Mouse (Mus musculus) kidney, embryonic 15.5 days (tissue): ENCODE measurements around the gene Ncf4. TPM values are rescaled to one million over a fixed set of nuclear protein-coding genes. Genes with fewer than 3 reads are reported as not detected.

ENCODE experiments used
- ATAC-seq: fragments of 200-750 bp; cut with Nextera tagmentation; replicated peaks from 2 replicates; pipeline ENCODE4 v1.8.0; 2017; ENCODE audit warnings: moderate TSS enrichment; ENCODE audit not compliant: low FRiP score
- H3K27ac ChIP-seq: fragments of 300-500 bp; sonication (generic); 2 replicates; pipeline ENCODE4 v1.5.1; 2015; ENCODE audit warnings: mild to moderate bottlenecking, inconsistent platforms
- H3K27me3 ChIP-seq: fragments of 300-500 bp; sonication (generic); 2 replicates; pipeline ENCODE4 v1.6.1; 2015; ENCODE audit warnings: inconsistent platforms
- H3K36me3 ChIP-seq: fragments of 300-500 bp; sonication (generic); 2 replicates; pipeline ENCODE4 v1.6.1; 2015; ENCODE audit warnings: inconsistent platforms
- H3K4me1 ChIP-seq: fragments of 300-500 bp; sonication (generic); 2 replicates; pipeline ENCODE4 v1.6.1; 2015; ENCODE audit warnings: inconsistent platforms
- H3K4me2 ChIP-seq: fragments of 300-500 bp; sonication (generic); 2 replicates; pipeline ENCODE4 v1.6.1; 2015; ENCODE audit warnings: moderate library complexity, mild to moderate bottlenecking, inconsistent platforms
- H3K4me3 ChIP-seq: fragments of 300-500 bp; sonication (generic); replicated peaks from 2 replicates; pipeline ENCODE4 v1.5.1; 2015; ENCODE audit warnings: mild to moderate bottlenecking, inconsistent platforms
- H3K9ac ChIP-seq: fragments of 300-500 bp; sonication (generic); 2 replicates; pipeline ENCODE4 v1.6.1; 2015; ENCODE audit warnings: mild to moderate bottlenecking, inconsistent platforms
- H3K9me3 ChIP-seq: fragments of 300-500 bp; sonication (generic); replicated peaks from 2 replicates; pipeline ENCODE4 v1.6.1; 2016; ENCODE audit warnings: inconsistent platforms
- WGBS: fragments of 180-500 bp; shearing (Covaris S2); methylation state at CpG from one replicate; pipeline ENCODE4 v1.1.7; 2015; ENCODE audit warnings: mixed read lengths; 5-methylcytosine and 5-hydroxymethylcytosine counted together
- polyA plus RNA-seq: library from polyadenylated mRNA; unstranded; fragments of >200 nt; fragmentation: Nextera tagmentation; extraction: Ambion mirVana; gene quantifications from 2 replicates; pipeline ENCODE4 v1.2.1, GENCODE M21; 2015

Ncf4 gene
- polyA plus RNA-seq, result 3.5 and 4.0 TPM in 2 replicates

DNA sequence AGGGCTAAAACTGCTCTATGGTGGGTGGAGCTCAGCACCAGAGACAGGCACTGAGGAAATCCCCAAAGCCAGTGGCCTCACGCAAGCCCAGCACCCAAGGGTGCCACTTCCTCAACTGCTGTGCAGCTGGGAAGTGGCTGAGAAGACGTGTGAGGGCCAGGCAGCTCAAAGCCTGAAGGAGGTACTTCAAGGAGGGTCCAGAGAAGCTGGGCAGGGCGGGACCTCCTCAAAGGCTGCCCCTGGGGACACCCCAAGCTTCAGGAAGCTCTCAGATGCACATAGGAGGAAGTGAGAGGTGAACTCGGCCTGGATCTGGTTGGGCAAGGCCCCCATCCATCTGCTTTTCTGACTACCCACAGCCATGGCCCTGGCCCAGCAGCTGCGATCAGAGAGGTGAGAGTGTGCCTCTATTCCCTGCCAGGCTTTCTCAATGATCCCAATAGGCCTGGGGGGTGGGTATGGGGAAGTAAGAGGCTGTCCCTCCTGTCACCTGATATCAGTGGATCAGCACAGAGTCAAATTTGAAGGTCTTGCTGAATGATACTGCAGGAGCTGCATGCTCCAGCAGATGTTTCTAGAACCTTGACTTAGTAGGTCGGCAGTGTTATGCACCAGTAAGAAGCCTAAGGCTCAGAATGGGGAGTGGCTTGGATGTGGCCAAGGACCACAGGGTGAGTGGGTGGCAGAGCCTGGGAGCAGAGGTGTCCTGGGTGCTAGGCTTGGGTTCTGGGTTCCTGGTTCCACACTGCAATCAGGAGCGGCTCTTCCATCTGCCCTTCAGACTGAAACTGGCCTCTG, at the start of gene Ncf4:
TSS of gene Ncf4 (plus strand) at position 107 of the 798 bp plus-strand sequence.
- Histone ChIP-seq H3K27me3 (peaks cover 3% of the 10 kb centered on the region; the same call in 1 of the 2 replicates), H3K27ac (no peak within 1 kb of the TSS)
- no peak for ATAC-seq

DNA sequence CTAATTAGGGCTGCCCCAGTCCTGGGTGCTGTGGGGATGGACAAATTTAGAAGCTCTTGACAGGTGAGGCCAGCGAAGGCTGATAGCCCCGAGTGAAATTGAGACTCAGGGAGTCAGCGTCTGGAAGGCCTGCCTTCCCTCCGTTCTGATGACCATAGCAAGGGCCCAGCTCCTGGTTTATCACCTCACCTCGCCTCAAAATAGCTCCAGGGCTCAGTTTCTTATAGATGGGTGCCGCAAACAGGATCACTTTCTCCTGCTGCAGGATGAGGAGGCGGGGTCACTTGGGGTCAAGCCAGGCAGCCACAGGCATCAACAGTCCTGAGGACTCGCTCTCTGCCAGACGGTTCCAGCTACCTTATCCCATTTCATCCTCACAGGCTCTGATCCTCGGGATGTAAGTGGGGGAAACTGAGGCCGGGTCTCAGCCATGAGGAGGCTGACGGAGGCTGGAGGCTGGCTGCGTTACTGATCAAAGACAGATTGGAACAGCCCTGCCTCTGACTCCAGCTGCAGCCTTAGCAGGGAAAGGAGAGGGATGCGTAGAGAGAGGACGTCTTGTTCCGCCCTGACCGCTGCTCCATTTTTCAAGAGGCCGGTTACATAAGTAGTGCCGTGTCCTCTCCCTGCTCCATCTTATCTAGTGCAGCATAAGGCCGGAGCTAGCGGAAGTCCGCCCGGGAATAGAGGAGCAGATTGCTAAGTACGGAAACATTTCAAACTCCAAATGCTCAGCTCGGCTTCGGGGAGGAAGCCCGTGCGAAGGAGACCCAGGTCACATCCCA, 49.3 kb upstream of the Ncf4 start:
- H3K27me3 ChIP-seq, result no peaks in the 10 kb centered on the region
- H3K9ac ChIP-seq, result no peak overlapping the region
- H3K36me3 ChIP-seq, result no peaks in the 10 kb centered on the region
- ATAC-seq, result no peak
- WGBS, result 67% methylated on average over 28 of the region's 28 CpGs
- no peak overlapping the region for H3K27ac ChIP-seq
- no peak overlapping the region for H3K4me2 ChIP-seq
- no peak overlapping the region for H3K4me3 ChIP-seq
- H3K4me1 ChIP-seq, result no peaks in the 10 kb centered on the region
- no peaks in the 10 kb centered on the region for H3K9me3 ChIP-seq

More for the DNA sequence above, at the start of gene Ncf4:
- Histone ChIP-seq H3K4me1 (peaks cover 6% of the 10 kb centered on the region; the same call in 1 of the 2 replicates), H3K9ac (no peak within 1 kb of the TSS), H3K4me3 (no peak within 1 kb of the TSS), H3K9me3 (no peaks in the 10 kb centered on the region), H3K36me3 (no peaks in the 10 kb centered on the region), H3K4me2 (no peak within 1 kb of the TSS)
- WGBS, result 66% methylated on average over 7 of the region's 7 CpGs

DNA sequence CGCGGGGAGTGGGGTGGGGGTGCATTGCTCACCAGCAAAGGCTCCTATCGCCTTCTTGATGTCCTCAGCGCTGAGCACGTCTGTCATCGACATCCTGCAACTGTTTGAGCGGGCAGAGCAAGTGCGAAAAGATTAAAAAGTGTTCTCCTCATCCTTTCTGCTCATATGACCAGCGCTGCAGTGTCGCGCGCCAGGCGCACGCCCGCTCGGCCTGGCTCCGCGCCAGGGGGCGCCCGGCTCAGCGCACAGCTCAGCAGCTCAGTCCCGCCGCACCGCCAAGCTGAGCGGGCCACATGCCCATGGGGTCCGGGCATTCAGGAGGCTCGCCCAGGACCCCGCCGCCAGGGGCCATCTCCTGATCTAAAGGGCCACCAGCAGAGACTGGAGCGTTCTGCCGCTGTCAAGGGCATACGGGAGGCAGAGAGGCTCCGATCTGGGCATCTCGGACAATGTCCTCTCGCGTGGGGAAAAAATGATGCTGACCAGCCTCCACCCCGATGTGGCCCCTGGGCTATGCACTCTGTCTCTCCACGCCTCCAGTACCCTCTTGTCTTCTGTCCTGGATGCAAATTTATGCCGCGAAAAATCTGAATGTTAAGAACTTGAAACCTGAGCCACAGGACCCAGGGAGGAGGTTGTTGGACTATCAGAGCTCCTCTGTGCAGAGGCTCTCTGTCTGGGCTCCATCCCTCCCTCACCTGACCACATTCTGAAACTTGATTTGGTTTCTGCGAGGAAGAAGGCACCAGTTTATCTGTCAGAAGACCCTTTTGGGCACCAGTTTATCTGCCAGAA, 40.4 kb upstream of the Ncf4 start:
- H3K27me3 ChIP-seq, result peaks cover 51% of the 10 kb centered on the region
- peaks cover 8% of the 10 kb centered on the region for H3K4me1 ChIP-seq
- no peak overlapping the region for H3K27ac ChIP-seq
- peak overlapping the region; percentile 62 for H3K4me2 ChIP-seq
- WGBS, result 1% methylated on average over 41 of the region's 41 CpGs
- H3K36me3 ChIP-seq, result no peaks in the 10 kb centered on the region
- no peaks in the 10 kb centered on the region for H3K9me3 ChIP-seq
- no peak for ATAC-seq
- peak overlapping the region; percentile 30 for H3K4me3 ChIP-seq
- H3K9ac ChIP-seq, result no peak overlapping the region

DNA sequence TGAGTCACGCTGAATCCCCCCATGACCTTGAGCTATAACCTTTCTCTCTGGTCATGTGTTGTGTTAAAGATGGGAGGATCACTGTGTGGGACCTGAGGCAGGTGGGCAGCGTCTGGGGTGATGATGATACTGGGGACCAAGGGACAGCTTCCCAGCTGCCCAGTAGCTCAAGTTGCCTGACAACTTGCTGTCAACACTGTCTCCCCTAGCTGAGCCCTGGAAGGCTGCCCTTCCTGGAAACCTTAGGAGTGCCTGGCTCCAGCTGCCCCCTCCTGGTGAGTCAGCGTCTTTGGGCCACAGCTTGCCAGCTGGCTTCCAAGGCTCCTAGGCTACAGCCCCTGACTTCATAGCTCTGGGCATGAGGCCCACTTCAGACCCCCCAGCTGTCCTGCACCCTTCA, 39.4 kb upstream of the Ncf4 start:
- no peak overlapping the region for H3K27ac ChIP-seq
- H3K27me3 ChIP-seq, result peaks cover 51% of the 10 kb centered on the region
- H3K4me1 ChIP-seq, result peaks cover 8% of the 10 kb centered on the region
- no peak overlapping the region for H3K4me3 ChIP-seq
- H3K4me2 ChIP-seq, result no peak overlapping the region
- 0 out of 2 replicates have a peak, but pooled peaks cover 3% of the 10 kb centered on the region for H3K9me3 ChIP-seq
- no peak overlapping the region for H3K9ac ChIP-seq
- 39% methylated on average over 3 of the region's 3 CpGs for WGBS
- H3K36me3 ChIP-seq, result no peaks in the 10 kb centered on the region
- ATAC-seq, result no peak

DNA sequence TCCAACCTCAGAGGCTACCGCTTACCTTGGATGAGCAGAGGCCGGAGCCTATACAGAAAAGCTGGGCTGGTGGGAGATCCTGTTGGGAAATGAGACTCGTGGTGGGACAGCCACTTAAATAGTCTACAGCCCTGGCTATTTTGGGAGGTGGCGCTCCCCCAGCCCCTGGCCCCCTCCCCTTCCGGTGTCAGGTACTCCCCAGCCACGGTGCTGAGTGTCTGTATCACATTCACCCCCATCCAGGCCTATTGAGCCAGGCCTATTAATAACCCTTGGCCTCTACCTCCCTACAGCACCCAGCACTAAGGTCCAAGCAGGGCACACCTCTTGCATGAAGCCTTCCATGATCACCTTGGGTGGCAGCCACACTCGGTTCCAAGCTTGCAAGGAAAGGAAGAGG, 38.3 kb upstream of the Ncf4 start, which contains the start of gene Pvalb:
TSS of gene Pvalb (minus strand) at position 89 of the 400 bp plus-strand sequence.
- no peak within 1 kb of the TSS for H3K9ac ChIP-seq
- no peak within 1 kb of the TSS for H3K4me2 ChIP-seq
- H3K4me1 ChIP-seq, result peaks cover 8% of the 10 kb centered on the region
- no peak within 1 kb of the TSS for H3K4me3 ChIP-seq
- peaks cover 49% of the 10 kb centered on the region for H3K27me3 ChIP-seq
- no peak for ATAC-seq
- 0 out of 2 replicates have a peak, but pooled peaks cover 3% of the 10 kb centered on the region for H3K9me3 ChIP-seq
- WGBS, result 90% methylated on average over 7 of the region's 7 CpGs
- no peak within 1 kb of the TSS for H3K27ac ChIP-seq
- no peaks in the 10 kb centered on the region for H3K36me3 ChIP-seq

DNA sequence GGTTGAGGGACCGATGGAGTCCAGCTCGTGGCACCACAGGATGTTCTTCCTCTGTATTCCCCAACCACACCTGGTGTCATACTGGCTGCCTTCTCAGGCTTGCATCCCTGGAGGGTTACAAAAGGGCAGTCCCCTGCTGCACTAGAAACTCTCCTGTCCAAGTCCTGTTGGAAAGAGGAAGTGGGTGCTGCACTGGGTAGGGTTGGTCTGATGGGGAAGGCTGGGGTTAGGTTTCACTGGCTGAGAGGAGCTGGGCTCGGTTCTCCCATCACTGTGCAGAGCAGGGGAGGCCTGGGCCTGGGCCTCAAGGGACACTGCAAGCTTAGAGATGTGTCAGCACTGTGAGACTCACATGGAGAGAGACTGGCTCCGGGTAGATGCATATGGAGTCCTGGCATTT, 34.4 kb upstream of the Ncf4 start:
- ATAC-seq, result no peak
- H3K4me2 ChIP-seq, result no peak overlapping the region
- peaks cover 10% of the 10 kb centered on the region for H3K27me3 ChIP-seq
- 79% methylated on average over 4 of the region's 4 CpGs for WGBS
- H3K9me3 ChIP-seq, result 0 out of 2 replicates have a peak, but pooled peaks cover 3% of the 10 kb centered on the region
- H3K9ac ChIP-seq, result no peak overlapping the region
- H3K36me3 ChIP-seq, result no peaks in the 10 kb centered on the region
- H3K27ac ChIP-seq, result no peak overlapping the region
- no peaks in the 10 kb centered on the region for H3K4me1 ChIP-seq
- H3K4me3 ChIP-seq, result no peak overlapping the region

DNA sequence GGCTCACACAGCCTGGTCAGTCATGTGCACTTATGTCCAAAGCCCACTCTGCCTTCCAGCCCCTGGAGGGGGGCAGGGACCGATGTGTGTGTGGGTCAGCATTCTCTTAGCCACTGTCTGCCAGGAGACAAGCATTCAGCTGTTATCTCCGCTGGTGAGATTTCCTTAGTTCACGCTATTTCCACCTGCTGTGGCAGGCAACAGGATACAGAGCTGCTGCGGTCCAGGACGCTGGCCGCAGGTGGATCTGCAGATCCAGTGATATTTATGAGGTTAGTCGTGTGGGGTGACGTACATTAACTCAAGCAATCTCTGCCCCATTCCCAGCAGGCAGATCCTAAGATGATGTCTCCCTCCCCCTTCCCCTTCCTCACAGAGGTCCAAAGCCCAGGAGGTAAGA, 33.2 kb upstream of the Ncf4 start:
- H3K4me1 ChIP-seq, result no peaks in the 10 kb centered on the region
- 0 out of 2 replicates have a peak, but pooled peaks cover under 1% of the 10 kb centered on the region for H3K27me3 ChIP-seq
- no peak overlapping the region for H3K27ac ChIP-seq
- H3K9me3 ChIP-seq, result 0 out of 2 replicates have a peak, but pooled peaks cover 3% of the 10 kb centered on the region
- WGBS, result 78% methylated on average over 8 of the region's 8 CpGs
- no peak for ATAC-seq
- no peak overlapping the region for H3K9ac ChIP-seq
- no peak overlapping the region for H3K4me3 ChIP-seq
- no peak overlapping the region for H3K4me2 ChIP-seq
- H3K36me3 ChIP-seq, result no peaks in the 10 kb centered on the region

DNA sequence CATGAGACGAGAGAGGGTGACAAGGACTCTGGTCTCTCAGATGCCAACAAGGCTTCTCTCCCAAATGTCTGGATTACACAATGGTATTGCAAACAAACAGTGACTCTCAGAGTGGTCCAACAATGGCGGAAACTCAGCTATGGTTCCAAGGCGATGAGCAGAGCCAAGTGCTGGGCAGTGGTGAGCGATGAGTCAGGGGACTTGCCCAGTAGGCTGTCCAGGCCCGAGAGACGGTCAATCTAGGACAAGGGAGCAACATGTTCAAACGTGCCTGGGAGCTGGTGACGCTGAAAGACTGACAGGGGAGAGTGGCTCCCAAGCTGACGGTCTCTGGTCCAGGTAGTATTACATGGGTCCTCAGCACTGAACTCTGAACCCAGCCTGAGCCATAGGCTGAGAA, 29.3 kb upstream of the Ncf4 start:
- Histone ChIP-seq H3K27ac (no peak overlapping the region), H3K36me3 (no peaks in the 10 kb centered on the region), H3K4me1 (no peaks in the 10 kb centered on the region), H3K27me3 (no peaks in the 10 kb centered on the region), H3K9me3 (no peaks in the 10 kb centered on the region), H3K4me2 (no peak overlapping the region), H3K4me3 (no peak overlapping the region), H3K9ac (no peak overlapping the region)
- 79% methylated on average over 9 of the region's 9 CpGs for WGBS
- no peak for ATAC-seq

DNA sequence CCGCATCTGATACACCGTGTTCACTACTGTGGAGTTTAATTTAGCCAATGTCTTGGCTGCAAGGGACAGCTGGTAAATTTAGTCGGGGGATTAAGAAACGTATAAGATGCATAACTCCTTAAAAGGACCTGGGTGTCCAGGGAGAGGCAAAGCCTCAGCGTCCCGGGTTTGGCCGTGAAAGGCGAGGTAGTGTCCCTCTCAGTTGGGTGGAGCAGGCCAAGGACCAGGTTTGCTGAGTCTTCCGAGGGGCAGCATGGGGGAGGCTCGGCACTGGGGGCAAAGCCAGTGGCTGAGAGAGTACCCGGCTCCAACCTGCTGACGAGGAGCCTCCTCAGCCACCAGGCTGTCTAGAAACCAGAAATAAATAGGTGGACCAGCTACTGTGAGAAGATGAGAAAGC, 16.8 kb upstream of the Ncf4 start:
- ATAC-seq, result no peak
- Histone ChIP-seq H3K27me3 (no peaks in the 10 kb centered on the region), H3K27ac (no peak overlapping the region), H3K36me3 (no peaks in the 10 kb centered on the region), H3K9me3 (no peaks in the 10 kb centered on the region), H3K4me3 (no peak overlapping the region), H3K4me2 (no peak overlapping the region), H3K4me1 (no peaks in the 10 kb centered on the region), H3K9ac (no peak overlapping the region)
- WGBS, result 79% methylated on average over 12 of the region's 12 CpGs

DNA sequence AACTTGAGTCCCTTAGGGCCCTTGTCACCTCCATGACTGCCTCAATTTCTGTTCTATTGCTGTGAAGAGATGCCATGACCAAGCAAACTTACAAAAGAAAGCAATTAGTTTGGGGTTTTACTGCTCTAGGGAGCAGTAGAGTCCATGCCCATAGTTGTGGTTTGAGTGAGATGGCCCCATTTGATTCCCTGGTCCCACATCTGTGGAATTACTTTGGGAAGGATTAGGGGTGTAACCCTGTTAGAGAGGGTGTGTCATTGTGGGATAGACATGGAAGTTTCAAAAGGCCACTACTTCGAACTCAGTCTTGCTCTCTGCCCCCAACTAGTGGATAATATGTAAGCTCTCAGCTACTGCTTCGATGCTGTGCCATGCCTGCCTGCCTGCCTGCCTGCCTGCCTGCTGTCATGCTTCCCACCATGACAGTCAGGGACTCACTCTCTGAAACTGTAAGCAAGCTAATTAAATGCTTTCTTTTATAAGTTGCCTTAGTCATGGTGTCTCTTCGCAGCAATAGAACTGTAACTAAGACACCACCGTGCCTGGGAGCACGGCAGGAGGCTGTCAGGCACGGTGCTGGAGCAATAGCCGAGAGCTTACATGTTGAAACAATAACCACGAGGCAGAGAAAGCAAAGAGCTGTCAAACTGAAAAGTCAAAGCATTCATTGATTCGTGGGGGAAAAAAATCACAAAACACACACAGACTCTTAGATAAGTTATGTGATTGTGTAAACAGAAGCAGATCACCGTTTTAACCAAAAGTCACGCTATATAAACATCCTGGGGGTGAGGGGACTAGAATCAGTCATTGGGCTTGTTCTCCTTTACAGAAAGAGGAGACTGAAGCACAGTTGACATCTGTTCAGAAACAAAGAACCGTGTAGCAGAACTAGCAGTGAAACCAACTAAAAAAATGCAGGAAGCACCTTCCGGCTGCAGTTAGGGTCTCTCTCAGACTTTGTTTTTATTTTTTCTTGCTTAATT, 13.0 kb upstream of the Ncf4 start:
- Histone ChIP-seq H3K27ac (no peak overlapping the region), H3K4me1 (no peaks in the 10 kb centered on the region), H3K9me3 (no peaks in the 10 kb centered on the region), H3K4me2 (no peak overlapping the region), H3K36me3 (no peaks in the 10 kb centered on the region), H3K27me3 (0 out of 2 replicates have a peak, but pooled peaks cover 2% of the 10 kb centered on the region), H3K4me3 (no peak overlapping the region), H3K9ac (no peak overlapping the region)
- WGBS, result 41% methylated on average over 13 of the region's 13 CpGs
- no peak for ATAC-seq
